Mouse (Mus musculus) right cerebral cortex, postnatal 25 days (tissue): ENCODE measurements around the gene Ttll9.
A peak's percentile ranks its signal among the peaks of the same experiment; 100 is the strongest.

Experiments used
- DNase-seq: peaks from one replicate; pipeline ENCODE4 v3.0.0; 2022

The Ttll9 gene

DNA sequence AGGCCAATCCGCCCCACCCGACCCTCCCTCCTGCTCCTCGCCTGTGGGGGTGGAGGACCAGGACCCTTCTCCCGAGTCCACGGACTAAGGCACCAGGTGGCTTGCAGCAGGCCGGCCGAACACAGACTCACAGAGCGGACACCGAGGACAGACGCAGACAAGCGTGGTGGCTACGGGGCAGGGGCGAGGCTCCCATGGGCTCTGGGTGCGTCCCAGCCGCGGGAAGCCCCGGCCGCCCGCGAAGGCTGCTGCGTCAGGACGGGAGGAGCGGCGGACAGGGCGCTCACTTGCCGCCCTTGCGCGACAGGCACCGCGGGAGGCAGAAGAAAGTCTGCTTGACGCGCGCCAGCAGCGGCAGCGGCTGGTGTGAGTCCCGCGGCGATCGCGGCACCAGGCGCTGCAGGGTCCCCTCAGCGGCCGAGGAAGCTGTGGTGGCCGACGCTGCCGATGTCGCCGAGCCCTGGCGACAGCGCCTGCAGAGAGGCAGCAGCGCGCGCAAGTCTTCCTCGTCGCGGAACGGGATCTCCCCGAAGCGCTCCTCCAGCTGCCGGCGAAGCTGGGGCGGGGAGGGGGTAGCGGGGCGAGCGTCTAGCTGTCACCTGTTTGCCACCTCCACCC, 19.3 kb upstream of the Ttll9 start:
- peak; percentile 44 for DNase-seq

DNA sequence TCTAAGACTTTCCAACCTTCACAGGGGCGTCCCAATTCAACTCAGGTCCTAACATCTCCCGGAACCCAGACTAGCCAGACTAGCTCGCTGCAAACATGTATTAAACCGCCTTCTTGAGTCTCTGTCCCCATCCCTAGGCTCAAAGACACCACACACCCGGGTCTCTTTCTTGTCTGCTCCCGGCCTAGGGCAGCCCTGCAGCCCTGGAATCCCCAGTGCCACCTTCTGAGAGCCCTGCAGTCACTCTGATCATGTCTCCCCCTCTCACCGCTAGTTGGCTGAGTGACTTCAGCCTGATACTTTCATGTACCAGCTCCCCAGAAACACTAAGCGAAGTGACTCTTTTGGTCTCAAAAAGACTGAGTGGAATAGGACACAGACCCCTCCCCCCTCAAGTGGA, 18.7 kb upstream of the Ttll9 start:
- DNase-seq = no peak

DNA sequence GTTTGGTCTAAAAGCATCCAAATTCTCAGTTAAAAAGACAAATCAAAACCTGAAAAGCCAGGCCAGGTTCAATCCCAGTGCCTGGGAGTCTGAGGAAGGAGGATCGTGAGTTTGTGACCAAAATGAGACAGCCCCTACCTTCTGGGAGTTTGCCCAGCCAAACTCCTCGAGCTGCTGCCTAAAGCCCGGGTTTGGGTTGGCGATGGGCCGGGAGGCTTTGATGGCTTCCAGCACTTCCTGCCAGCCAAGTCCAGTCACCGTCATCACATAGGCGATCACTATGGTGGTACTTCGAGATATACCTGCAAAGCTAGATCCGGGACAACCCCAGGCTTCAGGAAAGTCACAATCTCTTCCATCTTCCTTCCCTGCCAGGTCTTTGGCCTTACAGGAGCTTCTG, 18.3 kb upstream of the Ttll9 start:
- no peak for DNase-seq

DNA sequence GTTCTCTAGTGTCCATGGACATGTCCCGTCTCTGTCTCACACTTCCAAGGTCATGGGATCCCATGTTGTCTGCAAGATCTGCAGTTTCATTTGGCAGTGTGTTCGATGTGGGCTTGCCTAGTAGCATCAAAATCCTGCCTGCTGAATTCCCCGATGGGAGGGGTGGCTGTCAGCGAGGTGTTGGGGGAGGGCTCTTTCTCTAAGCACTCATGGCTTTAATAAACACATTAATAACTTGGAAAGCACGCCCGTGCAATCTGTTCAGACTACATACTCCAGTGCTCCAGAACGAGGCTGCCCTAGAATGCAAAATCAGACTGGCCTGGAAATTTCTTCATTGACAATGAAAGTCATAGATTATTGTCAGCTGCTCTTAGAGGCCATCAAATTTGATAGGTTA, 15.2 kb upstream of the Ttll9 start:
- no peak for DNase-seq

DNA sequence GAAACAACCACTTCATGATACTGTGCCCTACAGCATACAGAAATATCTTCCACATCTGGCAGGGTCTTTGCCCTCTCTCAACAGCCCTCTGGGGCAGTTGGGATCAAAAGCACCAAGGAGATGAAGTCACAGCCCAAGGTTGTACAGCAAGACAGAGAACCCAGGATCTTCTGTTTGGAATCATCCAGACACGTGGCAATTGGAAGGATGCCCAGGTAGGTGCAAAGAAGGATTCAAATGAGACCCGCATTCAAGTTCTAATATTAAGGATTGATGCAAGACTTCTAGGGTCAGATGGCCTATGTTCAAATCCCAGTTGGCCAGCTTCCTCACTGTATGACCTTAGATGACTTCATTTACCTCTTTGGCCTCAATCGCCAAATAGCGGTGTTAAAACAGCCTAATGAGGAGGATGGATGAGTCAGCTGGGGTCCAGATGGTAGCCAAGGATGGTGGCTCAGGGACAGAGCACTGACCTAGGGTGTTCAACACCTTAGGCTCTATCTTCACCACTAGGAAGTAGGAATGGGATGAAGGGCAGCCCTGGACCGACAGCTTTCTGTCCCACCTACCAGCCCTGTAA, 13.8 kb upstream of the Ttll9 start:
- no peak for DNase-seq

DNA sequence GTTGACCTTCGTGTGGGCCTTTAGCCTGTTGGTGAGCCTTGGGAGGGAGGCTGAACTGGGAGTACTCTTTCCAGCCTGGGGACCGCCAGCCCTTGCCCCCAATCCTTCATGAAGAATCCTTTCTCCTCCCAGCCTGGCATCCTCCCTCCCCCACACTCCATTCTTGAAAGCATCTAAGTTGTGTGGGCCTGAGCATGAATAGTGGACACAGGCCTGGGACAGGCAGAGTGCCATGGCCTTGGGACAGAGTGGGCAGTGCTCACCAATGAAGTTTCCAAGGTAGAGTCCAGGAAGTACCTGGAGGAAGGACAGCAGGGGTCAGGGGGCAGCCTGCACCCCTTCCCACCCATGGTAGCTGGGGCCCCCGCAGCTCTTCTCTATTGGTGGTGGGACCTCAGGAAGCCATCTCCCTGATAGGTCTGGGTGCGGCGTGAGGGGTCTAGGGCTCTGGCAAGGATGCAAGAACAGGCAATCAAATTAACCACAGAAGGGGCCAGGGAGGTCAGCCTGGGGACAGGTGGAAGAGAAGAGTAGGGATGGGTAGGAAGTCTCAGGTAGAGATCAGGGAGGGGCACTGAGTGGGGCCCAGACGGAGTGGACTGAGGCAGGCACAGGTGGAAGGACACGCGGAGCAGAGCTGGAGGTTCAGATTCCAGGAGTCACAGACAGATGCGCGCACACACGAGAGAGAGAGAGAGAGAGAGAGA, 11.8 kb upstream of the Ttll9 start:
- no peak for DNase-seq

DNA sequence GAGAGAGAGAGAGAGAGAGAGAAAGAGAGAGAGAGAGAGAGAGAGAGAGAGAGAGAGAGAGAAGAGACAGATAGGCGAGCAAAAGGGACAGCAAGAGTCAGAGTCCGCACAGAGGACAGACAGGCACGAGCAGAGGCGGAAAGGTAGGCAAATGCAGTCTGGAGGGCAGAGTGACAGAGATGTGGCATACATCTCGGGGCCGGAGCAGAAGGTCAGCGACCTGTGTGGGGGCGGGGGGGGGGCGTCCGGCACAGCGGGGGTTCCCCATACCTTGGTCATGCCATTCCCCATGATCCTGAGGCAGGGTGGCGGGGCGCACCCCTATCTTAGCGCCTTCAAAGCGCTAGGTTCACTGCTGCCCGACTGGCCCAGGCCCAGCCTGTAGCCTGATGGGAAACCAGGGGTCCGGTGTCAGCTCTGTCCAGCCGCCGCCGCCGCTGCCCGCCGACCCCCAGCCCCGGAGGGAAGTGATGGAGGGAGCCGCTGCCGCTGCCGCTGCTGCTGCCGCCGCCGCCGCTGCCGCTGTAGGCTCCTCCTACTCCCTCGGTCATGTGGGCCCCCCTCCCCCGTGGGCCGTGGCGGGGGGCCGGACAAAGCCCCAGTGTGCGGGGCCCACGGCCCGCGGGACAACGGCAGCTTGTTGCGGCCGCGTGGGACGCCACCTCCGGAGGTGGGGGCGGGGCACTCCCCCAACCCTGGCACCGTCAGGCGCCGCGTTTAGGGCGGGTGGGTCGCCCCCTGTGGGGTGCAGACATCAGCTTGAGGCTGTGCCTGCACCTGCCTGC, 11.0 kb upstream of the Ttll9 start, which contains the start of gene Dusp15:
TSS of gene Dusp15 (minus strand) at position 634 of the 785 bp plus-strand sequence.
- DNase-seq = peak; percentile 79

DNA sequence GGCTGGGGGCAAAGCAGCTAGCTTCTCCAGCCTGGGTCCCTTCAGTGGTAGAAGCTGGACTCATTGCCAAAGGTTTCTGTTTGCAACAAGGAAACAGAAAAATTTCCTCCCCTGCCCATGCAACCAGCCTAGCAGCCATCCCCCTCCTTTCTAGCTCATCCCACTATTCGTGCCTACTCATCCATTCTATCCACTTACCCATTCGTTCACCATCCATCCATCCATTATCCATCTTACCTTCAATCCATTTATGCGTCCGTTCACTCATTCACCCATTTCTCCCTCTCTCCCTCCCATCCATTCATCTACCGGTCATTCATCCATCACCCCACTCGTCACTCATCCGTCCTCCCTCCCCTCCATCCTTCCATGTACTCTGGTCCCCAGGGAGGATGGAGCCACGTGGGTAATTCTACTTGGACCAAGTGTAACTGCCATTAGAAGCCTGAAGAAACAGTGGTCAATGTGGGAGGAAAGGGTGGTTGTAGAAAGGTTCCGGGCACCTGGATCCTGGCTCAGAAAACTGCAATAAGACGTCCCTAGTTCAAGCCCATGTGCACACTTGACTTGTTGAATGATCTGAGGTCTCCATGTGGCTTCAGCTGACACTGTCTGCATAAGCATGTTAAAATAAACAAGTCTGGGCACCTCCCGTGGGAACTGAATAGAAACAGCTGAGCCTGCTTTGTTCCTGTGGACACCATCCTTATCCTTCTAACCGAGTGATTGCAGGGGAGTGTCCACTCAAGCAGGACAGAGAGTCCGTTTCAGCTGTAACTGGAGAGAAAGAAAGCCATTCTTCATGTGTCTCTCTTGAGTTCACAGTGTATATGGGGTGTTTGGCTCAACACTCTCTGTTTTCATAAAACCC, 10.2 kb upstream of the Ttll9 start:
- no peak for DNase-seq

DNA sequence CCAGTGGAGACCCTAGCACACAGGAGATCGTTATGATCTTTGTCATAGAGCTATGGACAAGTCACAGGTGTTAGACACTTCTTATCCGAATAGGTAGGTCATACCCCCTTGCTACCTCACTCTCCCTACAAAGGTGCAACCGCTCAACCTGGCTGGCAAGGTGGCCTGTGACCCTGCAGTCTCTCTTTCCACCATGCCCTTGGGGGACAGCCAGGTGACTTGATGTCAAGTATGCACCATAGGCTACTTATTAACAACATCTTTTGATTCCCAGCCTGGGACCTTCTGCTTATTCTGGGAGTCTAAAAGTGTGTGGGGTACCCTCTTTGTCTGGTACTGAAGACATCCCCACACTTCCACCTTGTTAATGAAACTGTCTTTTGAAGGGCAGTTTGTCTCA, 4.2 kb upstream of the Ttll9 start:
- no peak for DNase-seq

DNA sequence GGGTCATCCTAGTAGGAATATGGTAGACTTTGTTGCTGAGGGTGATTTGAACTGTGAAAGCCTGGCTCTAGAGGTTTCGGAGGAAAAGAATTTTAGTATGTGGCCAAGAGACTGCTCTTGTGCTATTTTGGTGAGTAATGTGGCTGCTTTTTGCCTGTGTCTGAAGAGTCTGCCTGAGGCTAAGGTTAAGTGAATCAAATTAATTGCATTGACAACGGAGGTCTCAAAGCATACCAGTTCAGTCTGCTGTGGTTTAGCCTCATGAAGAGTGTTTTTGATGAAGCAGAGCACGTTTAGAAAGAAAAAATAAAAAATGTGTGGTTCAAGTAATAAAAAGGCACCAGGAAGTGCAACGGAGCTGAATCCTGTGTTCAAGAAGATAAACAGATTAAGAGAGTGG, 3.3 kb downstream of the Ttll9 start:
- no peak for DNase-seq

DNA sequence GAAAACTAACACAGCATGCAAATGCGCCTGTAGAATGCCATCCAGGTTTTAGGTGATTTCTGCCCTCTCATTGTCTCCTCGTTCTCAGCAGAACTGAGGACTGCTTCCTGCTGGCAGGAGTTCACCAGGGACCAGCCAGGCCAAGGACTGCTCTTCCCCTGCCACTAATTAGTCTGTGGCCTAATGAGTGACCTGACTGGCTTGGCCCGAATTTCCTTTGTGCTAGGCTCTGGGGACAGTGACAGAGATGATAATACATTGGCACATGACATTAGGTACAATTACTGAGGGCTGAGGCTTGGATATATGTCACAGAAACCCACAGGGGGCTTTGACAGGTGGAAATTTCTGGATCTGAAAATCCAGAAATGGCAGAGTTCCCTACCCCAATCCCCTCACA, 14.7 kb downstream of the Ttll9 start:
- DNase-seq = no peak

DNA sequence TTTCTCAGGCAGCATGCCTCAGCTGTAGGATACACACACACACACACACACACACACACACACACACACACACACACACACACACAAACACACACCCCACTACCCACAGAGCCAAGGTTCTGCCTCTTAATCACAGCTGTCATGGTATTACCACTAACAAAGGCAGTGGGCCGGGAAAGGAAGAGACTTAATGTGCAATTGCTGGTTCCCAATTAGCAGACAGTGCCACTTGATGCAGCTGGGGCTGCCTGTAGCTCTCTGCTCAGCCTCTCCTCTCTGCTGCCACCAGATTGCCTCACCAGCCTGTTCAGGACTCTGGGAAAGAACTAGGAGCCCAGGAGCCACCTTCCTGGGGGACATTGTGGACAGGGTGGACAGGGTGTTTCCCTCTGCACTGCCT, 23.3 kb downstream of the Ttll9 start:
- no peak for DNase-seq

DNA sequence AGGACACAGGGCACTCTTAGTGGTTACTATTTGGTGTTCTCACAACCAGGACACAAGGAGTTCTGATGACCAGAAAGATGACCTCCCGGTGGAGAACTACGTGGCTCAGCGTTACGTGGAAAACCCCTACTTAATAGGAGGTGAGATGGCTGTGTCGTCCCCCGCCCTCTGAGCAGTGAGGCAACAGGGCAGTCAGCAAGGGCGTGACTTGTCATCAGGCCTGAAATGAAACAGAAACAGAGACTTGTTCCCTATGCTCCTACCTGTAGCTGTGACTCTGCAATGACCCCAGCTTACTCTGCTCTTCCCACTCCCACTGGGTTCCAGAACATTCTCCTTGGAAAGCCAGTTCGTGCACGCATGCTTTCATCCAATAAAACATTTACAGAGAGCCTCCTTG, 29.2 kb downstream of the Ttll9 start:
- no peak for DNase-seq

DNA sequence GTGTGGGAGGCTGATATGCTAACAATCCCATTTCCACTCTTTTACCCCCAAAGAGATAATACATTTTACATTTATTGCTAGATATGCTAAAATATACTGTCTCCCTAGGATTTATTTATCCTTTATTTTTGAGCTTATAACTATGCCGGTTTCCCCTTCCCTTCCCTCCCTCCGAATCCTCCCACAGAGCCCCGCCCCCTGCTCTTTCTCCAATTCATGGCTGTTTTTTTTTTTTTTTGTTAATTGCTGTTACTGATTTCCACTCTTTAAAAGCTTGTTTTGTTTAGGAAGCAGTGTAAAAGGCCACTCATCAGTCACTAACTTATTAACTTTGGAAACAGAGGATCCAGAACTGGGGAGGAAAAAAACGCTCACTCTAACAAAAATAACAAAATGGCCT, 34.8 kb downstream of the Ttll9 start:
- no peak for DNase-seq

DNA sequence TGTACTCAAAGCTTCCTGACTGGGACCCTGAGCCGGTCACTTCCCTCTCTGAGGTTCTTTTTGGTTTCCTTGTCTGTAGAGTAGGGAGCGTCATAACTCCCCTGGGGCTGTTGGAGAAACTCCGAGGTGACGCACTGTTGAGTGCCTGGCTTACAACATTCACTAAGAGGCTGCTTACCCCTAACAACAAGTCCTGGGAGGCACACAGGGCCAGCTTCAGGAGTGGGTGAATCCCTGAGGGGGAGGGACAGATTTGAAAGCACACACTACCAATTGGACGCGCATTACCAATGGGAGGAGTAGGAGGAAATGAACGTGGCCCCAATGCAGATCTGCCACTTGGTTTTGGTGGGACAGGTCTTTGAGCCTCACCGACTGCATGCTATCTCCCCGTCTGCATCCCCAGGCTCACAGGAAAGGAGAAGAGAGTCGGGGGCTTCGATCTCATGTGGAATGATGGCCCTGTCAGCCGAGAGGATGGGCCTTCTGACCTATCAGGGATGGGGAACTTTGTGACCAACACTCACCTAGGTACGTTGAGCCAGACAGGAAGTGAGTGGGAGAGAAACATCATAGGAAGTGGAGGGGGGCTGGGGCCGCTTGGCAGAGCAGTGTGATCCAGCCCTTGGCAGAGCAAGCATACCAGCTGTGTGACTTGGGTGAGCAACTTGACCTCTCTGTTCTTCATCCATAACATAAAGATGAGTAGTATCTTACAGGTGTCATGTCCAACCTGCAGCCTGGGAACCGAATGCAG, 40.4 kb downstream of the Ttll9 start:
- DNase-seq = no peak

DNA sequence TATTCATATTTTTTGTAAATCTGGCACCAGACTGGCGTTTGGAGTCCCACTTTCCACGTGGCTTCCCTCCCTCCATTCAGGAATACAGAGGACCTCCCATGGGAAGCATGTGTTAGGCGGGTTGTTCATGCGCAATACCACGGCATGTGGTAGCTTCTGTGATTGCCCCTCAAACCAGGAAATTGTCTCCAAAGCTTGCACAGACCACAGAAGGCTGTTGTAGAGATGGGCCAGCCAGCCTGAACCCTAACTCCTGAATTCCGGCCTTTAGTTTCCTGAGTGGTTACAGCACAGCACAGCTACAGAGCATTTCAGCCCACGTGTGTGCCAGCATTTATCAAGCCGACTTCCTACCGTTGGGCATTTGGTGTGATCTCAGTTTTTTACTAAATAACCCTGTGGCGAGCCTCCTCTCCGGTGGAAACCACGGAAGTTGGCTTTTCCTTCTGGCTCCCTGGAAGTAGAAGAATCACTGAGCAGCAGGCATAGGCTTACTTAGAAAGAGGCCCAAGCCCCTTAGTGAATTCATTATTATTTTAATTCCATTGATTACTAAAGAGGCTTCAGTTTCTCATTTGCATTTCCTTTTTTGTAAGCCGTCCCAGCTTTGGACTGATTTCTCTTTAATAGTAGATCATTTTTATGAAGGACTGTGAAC, 41.5 kb downstream of the Ttll9 start:
- no peak for DNase-seq

DNA sequence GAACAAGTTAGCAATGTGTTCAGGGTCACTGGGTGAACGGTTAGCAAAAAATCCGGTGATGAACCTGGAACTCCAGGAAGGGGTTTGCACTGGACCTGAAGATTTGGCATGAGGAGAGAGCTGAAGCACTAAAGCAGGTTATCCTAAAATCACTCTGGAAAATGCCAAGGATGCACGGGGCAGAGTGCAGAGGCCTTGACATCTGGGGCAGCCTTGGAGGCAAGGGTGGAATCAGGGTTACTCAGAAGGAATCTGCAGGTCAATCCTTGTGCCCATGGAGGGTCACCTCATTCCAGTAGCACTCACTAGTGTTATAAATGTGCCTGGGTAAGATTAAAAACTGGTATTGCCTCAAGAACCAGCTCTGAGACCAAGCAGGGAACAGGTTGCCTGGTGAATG, 43.7 kb downstream of the Ttll9 start:
- no peak for DNase-seq

DNA sequence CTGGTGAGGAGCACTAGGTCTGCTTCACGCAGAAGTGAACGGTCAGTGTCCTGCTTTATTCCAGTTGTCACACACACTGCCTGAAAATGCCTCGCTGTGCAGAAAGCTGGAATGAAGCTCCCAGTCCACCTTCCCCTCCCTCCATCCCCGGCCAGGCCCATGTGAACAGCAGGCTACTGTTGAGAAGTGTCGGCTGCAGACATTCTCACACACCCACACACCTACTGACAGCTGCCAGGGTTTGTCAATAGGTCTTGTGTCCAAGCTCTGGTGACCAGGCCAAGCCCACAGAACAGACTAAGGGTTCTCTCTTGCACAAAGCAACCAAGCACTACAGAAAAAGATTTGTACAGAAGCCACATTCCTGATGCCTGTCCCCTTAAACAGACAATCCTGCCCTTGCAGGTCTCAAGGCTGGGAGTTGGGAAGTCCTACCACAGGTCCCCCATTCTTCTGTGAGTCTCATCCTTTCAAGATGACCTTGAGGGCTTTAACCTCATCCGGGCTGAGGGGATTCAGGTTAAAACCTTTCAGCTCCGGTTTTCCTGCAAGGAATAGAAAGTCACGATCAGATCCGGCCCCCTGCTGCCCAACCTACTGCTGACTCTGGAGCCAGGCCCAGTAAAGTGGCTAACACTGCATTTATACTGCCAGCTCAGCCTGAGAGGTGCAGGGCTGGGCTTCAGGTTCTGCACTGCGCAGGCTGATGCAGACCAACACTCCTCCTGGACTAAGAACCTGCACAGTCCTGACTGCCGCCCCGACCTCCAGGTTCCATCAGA, 47.1 kb downstream of the Ttll9 start:
- DNase-seq = no peak

DNA sequence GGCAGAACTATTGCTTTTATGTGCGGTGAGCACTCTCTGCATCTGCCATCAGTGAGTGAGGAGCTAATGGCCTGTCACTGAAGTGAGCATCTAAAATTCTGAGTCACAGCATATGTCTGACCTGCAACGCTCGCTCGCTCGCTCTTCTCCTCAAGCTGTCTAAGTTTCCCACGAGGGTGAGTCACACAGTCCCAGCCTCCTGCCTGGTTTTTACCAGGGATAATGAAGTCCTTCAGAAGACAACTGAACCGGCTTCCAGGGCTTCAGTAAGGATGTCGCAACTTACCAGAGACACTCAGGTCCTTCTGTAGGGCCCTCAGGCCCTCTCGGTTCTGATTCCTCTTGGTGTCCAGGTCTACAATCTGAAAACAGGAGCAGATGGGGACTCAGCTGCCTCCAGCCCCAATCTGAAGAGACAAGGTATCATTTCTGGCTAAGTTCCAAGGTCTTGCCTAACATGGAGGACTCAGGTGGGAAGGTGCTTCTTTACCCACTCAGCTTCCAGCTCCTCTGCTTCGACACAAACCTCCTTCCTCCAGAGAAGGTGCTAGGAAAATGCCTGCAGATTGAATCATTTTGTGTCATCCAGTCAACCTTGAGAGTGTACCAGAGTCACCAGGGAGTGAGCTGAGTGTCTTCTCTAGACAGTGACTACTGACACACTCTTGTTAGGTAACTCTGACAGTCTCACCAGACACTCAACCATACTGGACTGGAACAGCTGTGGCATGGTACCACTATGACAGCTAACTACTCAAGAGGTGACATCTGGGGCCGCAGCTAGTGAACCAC, 51.6 kb downstream of the Ttll9 start:
- DNase-seq = peak; percentile 30
